Mouse (Mus musculus) lung, postnatal 25 days (tissue): ENCODE data around the gene Tmprss12.
A peak's percentile ranks its signal among the peaks of the same experiment; 100 is the strongest.
"Not testable (repeated sequence)": the region's sequence is repeated elsewhere in the genome, so short reads cannot be mapped to it uniquely, and the experiment has no call there.

Experiments used
- DNase-seq: peaks from one replicate; pipeline ENCODE4 v3.0.0; 2022; ENCODE audit warnings: low spot score

The Tmprss12 gene

GRCm38 (mm10) chr15:100280626-100281025 lies at the start of gene Tmprss12:
Gene Tmprss12 (plus strand): TSS chr15:100280837.
- no peak for DNase-seq

- DNase-seq = no peak
Measured at GRCm38 (mm10) chr15:100231616-100232525, 48.8 kb upstream of the Tmprss12 start.

GRCm38 (mm10) chr15:100235208-100235965 lies 45.2 kb upstream of the Tmprss12 start:
- DNase-seq = no peak

- no peak for DNase-seq
Measured at GRCm38 (mm10) chr15:100236952-100237351, 43.7 kb upstream of the Tmprss12 start.

- no peak for DNase-seq
Measured at GRCm38 (mm10) chr15:100241780-100242179, 38.9 kb upstream of the Tmprss12 start.

- DNase-seq = no peak
Measured at GRCm38 (mm10) chr15:100245951-100246350, 34.7 kb upstream of the Tmprss12 start.

- DNase-seq = no peak
Measured at GRCm38 (mm10) chr15:100247296-100247695, 33.3 kb upstream of the Tmprss12 start.

- DNase-seq = no peak
Measured at GRCm38 (mm10) chr15:100248665-100249433, 31.8 kb upstream of the Tmprss12 start.

GRCm38 (mm10) chr15:100251153-100251780 lies 29.4 kb upstream of the Tmprss12 start:
- DNase-seq = no peak

GRCm38 (mm10) chr15:100256386-100256785 lies 24.3 kb upstream of the Tmprss12 start:
- DNase-seq = no peak

- DNase-seq = no peak
Measured at GRCm38 (mm10) chr15:100257305-100257704, 23.3 kb upstream of the Tmprss12 start.

- DNase-seq = peak; percentile 54
Measured at GRCm38 (mm10) chr15:100258646-100259425, 21.8 kb upstream of the Tmprss12 start.

GRCm38 (mm10) chr15:100260351-100260750 lies 20.3 kb upstream of the Tmprss12 start:
- DNase-seq = not testable (repeated sequence)

GRCm38 (mm10) chr15:100263246-100263905 lies 17.3 kb upstream of the Tmprss12 start:
- DNase-seq = peak; percentile 21

GRCm38 (mm10) chr15:100265586-100266325 lies 14.9 kb upstream of the Tmprss12 start:
- DNase-seq = no peak

GRCm38 (mm10) chr15:100268916-100269315 lies 11.7 kb upstream of the Tmprss12 start:
- DNase-seq = no peak

- DNase-seq = no peak
Measured at GRCm38 (mm10) chr15:100269776-100270175, 10.9 kb upstream of the Tmprss12 start.

GRCm38 (mm10) chr15:100270609-100271008 lies 10.0 kb upstream of the Tmprss12 start:
- DNase-seq = not testable (repeated sequence)

- no peak for DNase-seq
Measured at GRCm38 (mm10) chr15:100271411-100271810, 9.2 kb upstream of the Tmprss12 start.
